17 mouse cellular contexts compared by ENCODE assay signal in genomic region chr10:60817868-60818267, GRCm38 (mm10). TPM values are rescaled to one million over a fixed set of nuclear protein-coding genes. Genes with fewer than 3 reads are reported as not detected.
DNase-seq lines count a peak whose midpoint lies in the region; ATAC-seq and TF ChIP-seq lines count a peak whose summit lies in the region.
"Had no signal": no experiment of that assay in that cellular context is flagged by ENCODE, and none has a peak within 500 bp of the region (broad histone marks: within the 10 kb centered on the region; RNA-seq: fewer than 3 reads in every experiment).

No protein-coding gene starts in this region.

- no peak for ATAC-seq in heart, embryonic 12.5 days (ENCODE audit: insufficient number of reproducible peaks, low FRiP score)
- ATAC-seq in limb, embryonic 11.5 days (ENCODE audit: insufficient number of reproducible peaks, low FRiP score, low TSS enrichment, low read depth): no peak
- ATAC-seq in liver, embryonic 12.5 days: no peak

- H3K4me2 ChIP-seq in heart, embryonic 12.5 days: peak overlapping the region; percentile 62; the same call in 1 of the 2 replicates
- no peak overlapping the region for H3K4me2 ChIP-seq in limb, embryonic 11.5 days (ENCODE audit: low read depth, severe bottlenecking)
- H3K4me2 ChIP-seq in liver, embryonic 12.5 days: no peak overlapping the region
- H3K4me2 ChIP-seq: stomach, embryonic 15.5 days had no signal

- H3K27me3 ChIP-seq in heart, embryonic 12.5 days (replicated peaks): no peaks in the 10 kb centered on the region
- no peaks in the 10 kb centered on the region for H3K27me3 ChIP-seq in limb, embryonic 11.5 days (ENCODE audit: control insufficient read depth, insufficient read depth, low read length)
- H3K27me3 ChIP-seq in liver, embryonic 12.5 days (replicated peaks): peaks cover 40% of the 10 kb centered on the region
- H3K27me3 ChIP-seq: stomach, embryonic 15.5 days had no signal

- TF ChIP-seq CTCF in layer of hippocampus, adult 2 months (conservative IDR thresholded peaks at IDR 0.05): no peak

- H3K4me3 ChIP-seq in heart, embryonic 12.5 days: no peak overlapping the region
- no peak overlapping the region for H3K4me3 ChIP-seq in layer of hippocampus, adult 2 months
- H3K4me3 ChIP-seq in limb, embryonic 11.5 days (ENCODE audit: low read depth, low read length): no peak overlapping the region
- no peak overlapping the region for H3K4me3 ChIP-seq in liver, embryonic 12.5 days
- H3K4me3 ChIP-seq: stomach, embryonic 15.5 days had no signal

- H3K9me3 ChIP-seq in heart, embryonic 12.5 days (replicated peaks): no peaks in the 10 kb centered on the region
- H3K9me3 ChIP-seq in limb, embryonic 11.5 days (ENCODE audit: control insufficient read depth, low read length): no peaks in the 10 kb centered on the region
- no peaks in the 10 kb centered on the region for H3K9me3 ChIP-seq in liver, embryonic 12.5 days (replicated peaks)
- H3K9me3 ChIP-seq: stomach, embryonic 15.5 days had no signal

- DNase-seq in cerebellum, adult 11-12 months: peak; percentile 61
- no peak for DNase-seq in cerebellum, postnatal 14 days
- DNase-seq in heart, adult 18-20 months: no peak
- no peak for DNase-seq in layer of hippocampus, adult 2 months (ENCODE audit: low spot score in 2 of 2)
- no peak for DNase-seq in layer of hippocampus, adult 11-12 months (ENCODE audit: low spot score)
- no peak for DNase-seq in limb, embryonic 11.5 days (ENCODE audit: low spot score)
- DNase-seq: embryo, embryonic 11 days; gastrocnemius, postnatal 14 days; kidney, adult 8-10 months; kidney, postnatal 4 days; lung, postnatal 14 days; right cerebral cortex, postnatal 14 days had no signal

- 76% methylated on average over 6 of the region's 6 CpGs for WGBS in heart, embryonic 12.5 days
- WGBS in limb, embryonic 11.5 days: 81% methylated on average over 6 of the region's 6 CpGs
- 60% methylated on average over 6 of the region's 6 CpGs for WGBS in liver, embryonic 12.5 days (ENCODE audit: insufficient replicate concordance)

- peak overlapping the region; percentile 76; the same call in 1 of the 2 replicates for H3K9ac ChIP-seq in heart, embryonic 12.5 days
- H3K9ac ChIP-seq in limb, embryonic 11.5 days (ENCODE audit: low read length): no peak overlapping the region
- no peak overlapping the region for H3K9ac ChIP-seq in liver, embryonic 12.5 days
- H3K9ac ChIP-seq: liver, embryonic 14.5 days; stomach, embryonic 15.5 days had no signal

- peaks cover 100% of the 10 kb centered on the region for H3K4me1 ChIP-seq in heart, embryonic 12.5 days (replicated peaks)
- H3K4me1 ChIP-seq in limb, embryonic 11.5 days (ENCODE audit: control insufficient read depth, insufficient read depth, low read length): peaks cover 73% of the 10 kb centered on the region
- peaks cover 39% of the 10 kb centered on the region for H3K4me1 ChIP-seq in liver, embryonic 12.5 days

- no peaks in the 10 kb centered on the region; the same call in 1 of the 2 replicates for H3K36me3 ChIP-seq in heart, embryonic 12.5 days
- no peaks in the 10 kb centered on the region for H3K36me3 ChIP-seq in limb, embryonic 11.5 days (ENCODE audit: control insufficient read depth, insufficient read depth, low read length)
- H3K36me3 ChIP-seq in liver, embryonic 12.5 days: no peaks in the 10 kb centered on the region
- H3K36me3 ChIP-seq: stomach, embryonic 15.5 days had no signal

- H3K27ac ChIP-seq in heart, embryonic 12.5 days (ENCODE audit: poor library complexity, severe bottlenecking): peak overlapping the region; percentile 100
- H3K27ac ChIP-seq in layer of hippocampus, adult 2 months: peak overlapping the region; percentile 83
- peak overlapping the region; percentile 52; the same call in 1 of the 2 replicates for H3K27ac ChIP-seq in limb, embryonic 11.5 days (replicated peaks; ENCODE audit: low read depth, low read length)
- no peak overlapping the region for H3K27ac ChIP-seq in liver, embryonic 12.5 days
- H3K27ac ChIP-seq: liver, embryonic 14.5 days; stomach, embryonic 15.5 days had no signal

RNA-seq across cellular contexts. Expression of gene Unc5b, which starts 13.5 kb away (rescaled TPM):
- polyA plus RNA-seq in heart, embryonic 12.5 days (2016; fragmentation: Nextera tagmentation; extraction: Ambion mirVana): 18.4 and 18.7 TPM in 2 replicates
- total RNA-seq in heart, adult 18-20 months (2021): 10 to 100 TPM in 1 of 2 experiments, 1 to 10 TPM in 1; 8.2 to 10.4 TPM
- total RNA-seq in layer of hippocampus, adult 2 months (2021): 10 to 100 TPM; 10.7 to 11.2 TPM
- 10.2 and 10.6 TPM in 2 replicates for polyA plus RNA-seq in limb, embryonic 11.5 days (2014; fragmentation: Nextera tagmentation; extraction: Ambion mirVana)
- polyA plus RNA-seq in liver, embryonic 12.5 days (2016; fragmentation: Nextera tagmentation; extraction: Ambion mirVana): 1.3 and 1.4 TPM in 2 replicates
- total RNA-seq: megakaryocyte-erythroid progenitor cell, adult 5-6 weeks had no signal
